Mouse (Mus musculus): ENCODE data around the gene Pbld1. TPM values are rescaled to one million over a fixed set of nuclear protein-coding genes. Genes with fewer than 3 reads are reported as not detected.

Pbld1 gene
- 4.8 and 5.1 TPM in 2 replicates for polyA plus RNA-seq (2014; fragmentation: Nextera tagmentation; extraction: Ambion mirVana)

DNA sequence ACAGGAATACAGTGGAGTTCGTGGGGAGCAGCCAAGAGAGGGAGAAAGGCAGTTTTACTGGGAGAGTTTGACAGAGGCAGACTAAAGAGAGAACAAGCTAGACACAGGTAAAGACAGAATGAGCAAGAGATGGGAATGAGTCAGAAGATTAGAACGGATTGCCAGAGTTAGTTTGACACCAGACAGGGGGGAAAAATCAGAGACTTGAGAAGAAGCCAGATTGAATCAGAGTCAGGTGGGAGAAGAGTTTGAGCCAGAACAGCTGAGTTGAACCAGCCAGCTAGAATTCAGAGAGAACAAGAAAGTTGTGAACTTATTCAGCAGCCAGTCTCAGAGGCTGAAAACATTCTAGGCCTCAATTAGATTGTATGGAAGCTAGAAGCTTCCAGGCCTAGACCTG, at the start of gene Pbld1:
Pbld1 (plus strand) TSS at position 301 of the 400 bp plus-strand sequence.
- Histone ChIP-seq H3K27ac (ENCODE audit: low read depth, low read length) (no peak within 1 kb of the TSS), H3K36me3 (ENCODE audit: control insufficient read depth, insufficient read depth, low read length) (no peaks in the 10 kb centered on the region), H3K9ac (ENCODE audit: low read depth, low read length) (no peak within 1 kb of the TSS), H3K4me3 (ENCODE audit: low read length) (no peak within 1 kb of the TSS), H3K4me1 (ENCODE audit: control insufficient read depth, insufficient read depth, low read length) (no peaks in the 10 kb centered on the region), H3K27me3 (ENCODE audit: control insufficient read depth, insufficient read depth, low read length) (no peaks in the 10 kb centered on the region), H3K4me2 (replicated peaks; ENCODE audit: low read depth, low read length) (no peak within 1 kb of the TSS), H3K9me3 (ENCODE audit: control insufficient read depth, low read length) (no peaks in the 10 kb centered on the region)
- ATAC-seq (ENCODE audit: low FRiP score, low TSS enrichment), result no peak
- WGBS, result 84% methylated on average over 2 of the region's 2 CpGs

DNA sequence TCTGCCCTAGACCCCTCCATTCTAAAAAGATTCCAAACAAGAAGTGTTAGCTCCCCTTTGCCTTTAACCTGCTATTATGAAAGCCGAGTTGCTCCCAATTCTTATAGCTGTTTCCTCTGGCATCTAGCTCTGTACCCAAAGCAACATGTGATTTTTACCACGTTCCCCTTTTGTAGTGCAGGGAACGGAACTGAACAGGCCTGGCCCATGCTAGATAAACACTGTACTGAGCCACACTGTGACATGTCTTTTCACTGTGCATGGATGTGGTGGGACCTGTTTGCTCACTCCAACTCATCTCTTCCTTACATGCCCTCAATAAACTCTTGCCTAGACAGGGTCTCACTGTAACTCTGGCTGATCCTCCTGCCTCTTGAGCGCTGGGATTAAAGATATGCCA, 49.7 kb upstream of the Pbld1 start:
- Histone ChIP-seq H3K27ac (ENCODE audit: low read depth, low read length) (no peak overlapping the region), H3K27me3 (ENCODE audit: control insufficient read depth, insufficient read depth, low read length) (no peaks in the 10 kb centered on the region), H3K36me3 (ENCODE audit: control insufficient read depth, insufficient read depth, low read length) (peaks cover 85% of the 10 kb centered on the region), H3K9me3 (ENCODE audit: control insufficient read depth, low read length) (no peaks in the 10 kb centered on the region), H3K4me1 (ENCODE audit: control insufficient read depth, insufficient read depth, low read length) (no peaks in the 10 kb centered on the region), H3K4me3 (ENCODE audit: low read length) (no peak overlapping the region), H3K9ac (ENCODE audit: low read depth, low read length) (no peak overlapping the region), H3K4me2 (replicated peaks; ENCODE audit: low read depth, low read length) (no peak overlapping the region)
- ATAC-seq (ENCODE audit: low FRiP score, low TSS enrichment), result no peak
- WGBS, result 89% methylated on average over 4 of the region's 4 CpGs

DNA sequence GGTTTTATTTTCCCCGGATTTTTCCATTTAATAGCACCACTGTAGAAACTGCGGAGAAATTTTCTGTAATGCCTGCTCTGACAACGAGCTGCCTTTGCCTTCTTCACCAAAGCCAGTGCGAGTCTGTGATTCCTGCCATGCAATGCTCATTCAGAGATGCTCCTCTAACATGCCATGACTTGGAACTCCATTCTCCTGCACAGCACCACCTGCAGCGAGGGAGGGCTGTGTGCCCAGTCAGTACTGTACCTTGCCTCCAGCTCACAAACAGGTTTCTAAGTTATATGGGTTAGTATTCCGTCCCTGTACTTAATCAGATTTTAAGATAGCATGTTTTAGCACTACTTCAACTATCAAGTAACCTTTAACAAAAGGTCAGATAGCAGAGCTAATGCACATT, 48.4 kb upstream of the Pbld1 start:
- Histone ChIP-seq H3K9me3 (ENCODE audit: control insufficient read depth, low read length) (no peaks in the 10 kb centered on the region), H3K9ac (ENCODE audit: low read depth, low read length) (no peak overlapping the region), H3K4me3 (ENCODE audit: low read length) (no peak overlapping the region), H3K36me3 (ENCODE audit: control insufficient read depth, insufficient read depth, low read length) (peaks cover 91% of the 10 kb centered on the region), H3K4me1 (ENCODE audit: control insufficient read depth, insufficient read depth, low read length) (no peaks in the 10 kb centered on the region), H3K27me3 (ENCODE audit: control insufficient read depth, insufficient read depth, low read length) (no peaks in the 10 kb centered on the region), H3K27ac (ENCODE audit: low read depth, low read length) (no peak overlapping the region), H3K4me2 (replicated peaks; ENCODE audit: low read depth, low read length) (no peak overlapping the region)
- ATAC-seq (ENCODE audit: low FRiP score, low TSS enrichment), result no peak
- WGBS, result 93% methylated on average over 6 of the region's 6 CpGs

DNA sequence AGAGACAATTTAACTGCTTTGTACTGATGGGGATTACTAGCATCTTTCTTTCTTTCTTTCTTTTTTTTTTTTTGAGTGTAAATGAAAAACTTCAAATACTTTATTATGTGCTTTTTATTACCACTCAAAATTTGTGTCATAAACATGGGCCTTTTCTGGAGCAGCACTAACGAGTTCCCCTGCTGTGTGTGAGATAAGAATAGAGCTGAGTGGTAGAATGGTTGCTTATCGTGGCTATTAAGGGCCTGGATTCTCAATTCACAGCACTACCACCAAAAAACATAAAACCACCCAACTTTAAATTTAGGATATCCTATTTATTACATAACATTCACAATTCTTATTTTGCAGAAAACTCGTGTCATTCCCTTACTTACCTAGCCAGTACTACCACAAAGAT, 46.5 kb upstream of the Pbld1 start:
- 77% methylated on average over 3 of the region's 3 CpGs for WGBS
- H3K9ac ChIP-seq (ENCODE audit: low read depth, low read length), result no peak overlapping the region
- H3K4me3 ChIP-seq (ENCODE audit: low read length), result no peak overlapping the region
- ATAC-seq (ENCODE audit: low FRiP score, low TSS enrichment), result no peak
- no peaks in the 10 kb centered on the region for H3K27me3 ChIP-seq (ENCODE audit: control insufficient read depth, insufficient read depth, low read length)
- no peak overlapping the region for H3K27ac ChIP-seq (ENCODE audit: low read depth, low read length)
- no peaks in the 10 kb centered on the region for H3K4me1 ChIP-seq (ENCODE audit: control insufficient read depth, insufficient read depth, low read length)
- H3K4me2 ChIP-seq (replicated peaks; ENCODE audit: low read depth, low read length), result no peak overlapping the region
- peaks cover 87% of the 10 kb centered on the region for H3K36me3 ChIP-seq (ENCODE audit: control insufficient read depth, insufficient read depth, low read length)
- no peaks in the 10 kb centered on the region for H3K9me3 ChIP-seq (ENCODE audit: control insufficient read depth, low read length)

DNA sequence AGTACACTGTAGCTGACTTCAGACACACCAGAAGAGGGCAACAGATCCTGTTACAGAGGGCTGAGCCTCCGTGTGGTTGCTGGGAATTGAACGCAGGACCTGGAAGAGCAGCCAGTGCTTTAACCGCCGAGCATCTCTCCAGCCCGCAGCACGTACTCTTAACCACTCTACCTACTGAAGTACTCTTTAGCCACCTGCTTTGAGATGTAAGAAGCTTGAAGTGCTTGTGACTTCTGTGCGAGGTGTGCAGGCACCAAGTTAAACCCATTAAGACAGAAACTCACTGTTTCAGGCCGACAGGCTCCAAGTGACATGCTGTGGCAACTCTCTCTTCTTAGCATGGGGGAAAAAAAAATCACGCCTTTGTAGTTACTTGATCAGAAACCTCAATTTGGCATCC, 45.8 kb upstream of the Pbld1 start:
- H3K4me1 ChIP-seq (ENCODE audit: control insufficient read depth, insufficient read depth, low read length), result no peaks in the 10 kb centered on the region
- no peak overlapping the region for H3K9ac ChIP-seq (ENCODE audit: low read depth, low read length)
- H3K4me3 ChIP-seq (ENCODE audit: low read length), result no peak overlapping the region
- H3K9me3 ChIP-seq (ENCODE audit: control insufficient read depth, low read length), result no peaks in the 10 kb centered on the region
- no peak overlapping the region for H3K27ac ChIP-seq (ENCODE audit: low read depth, low read length)
- H3K36me3 ChIP-seq (ENCODE audit: control insufficient read depth, insufficient read depth, low read length), result peaks cover 85% of the 10 kb centered on the region
- no peaks in the 10 kb centered on the region for H3K27me3 ChIP-seq (ENCODE audit: control insufficient read depth, insufficient read depth, low read length)
- no peak for ATAC-seq (ENCODE audit: low FRiP score, low TSS enrichment)
- 89% methylated on average over 9 of the region's 9 CpGs for WGBS
- H3K4me2 ChIP-seq (replicated peaks; ENCODE audit: low read depth, low read length), result no peak overlapping the region

DNA sequence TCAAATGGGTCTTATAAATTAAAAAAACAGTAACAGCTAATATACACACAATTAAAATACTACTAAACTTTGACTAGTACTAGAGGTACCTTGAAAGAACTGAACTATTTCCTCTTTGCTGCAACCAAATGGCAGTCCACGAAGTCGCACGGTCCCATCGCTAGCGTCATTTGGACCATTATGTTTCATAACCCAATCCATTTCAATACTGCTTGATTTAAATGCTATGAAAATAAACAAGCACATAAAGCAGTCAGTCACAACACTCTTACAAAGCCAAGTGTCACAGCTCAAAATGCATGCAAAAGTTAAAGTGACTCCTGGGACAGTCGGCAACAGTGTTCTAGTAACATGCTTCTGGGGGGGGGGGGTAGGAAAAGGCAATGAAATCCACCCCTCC, 40.7 kb upstream of the Pbld1 start:
- peaks cover 39% of the 10 kb centered on the region for H3K36me3 ChIP-seq (ENCODE audit: control insufficient read depth, insufficient read depth, low read length)
- peaks cover 13% of the 10 kb centered on the region for H3K4me1 ChIP-seq (ENCODE audit: control insufficient read depth, insufficient read depth, low read length)
- H3K27ac ChIP-seq (ENCODE audit: low read depth, low read length), result no peak overlapping the region
- H3K4me3 ChIP-seq (ENCODE audit: low read length), result no peak overlapping the region
- H3K4me2 ChIP-seq (replicated peaks; ENCODE audit: low read depth, low read length), result no peak overlapping the region
- no peaks in the 10 kb centered on the region for H3K9me3 ChIP-seq (ENCODE audit: control insufficient read depth, low read length)
- H3K27me3 ChIP-seq (ENCODE audit: control insufficient read depth, insufficient read depth, low read length), result no peaks in the 10 kb centered on the region
- ATAC-seq (ENCODE audit: low FRiP score, low TSS enrichment), result no peak
- 72% methylated on average over 6 of the region's 6 CpGs for WGBS
- H3K9ac ChIP-seq (ENCODE audit: low read depth, low read length), result no peak overlapping the region

DNA sequence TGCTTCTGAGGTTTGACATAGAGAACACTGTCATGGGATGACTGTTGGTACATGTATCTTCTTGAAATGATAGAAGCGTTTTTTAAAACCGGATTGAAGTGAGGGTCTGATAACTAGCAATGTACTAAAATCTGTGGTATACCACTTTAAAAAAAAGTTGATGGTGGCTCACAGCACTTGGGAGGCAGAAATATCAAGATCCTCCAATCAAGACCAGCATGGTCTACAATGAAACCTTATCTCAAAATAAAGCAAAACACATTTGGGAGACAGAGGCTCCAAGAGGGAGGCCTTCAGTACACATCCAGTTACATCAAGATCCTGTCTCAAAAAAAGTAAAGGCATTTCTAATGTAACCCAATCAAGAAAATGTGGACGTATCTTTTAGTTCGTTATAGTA, 38.3 kb upstream of the Pbld1 start:
- H3K4me3 ChIP-seq (ENCODE audit: low read length), result peak overlapping the region; percentile 98
- H3K9me3 ChIP-seq (ENCODE audit: control insufficient read depth, low read length), result no peaks in the 10 kb centered on the region
- peak overlapping the region; percentile 99; the same call in 1 of the 2 replicates for H3K9ac ChIP-seq (ENCODE audit: low read depth, low read length)
- peaks cover 24% of the 10 kb centered on the region for H3K4me1 ChIP-seq (ENCODE audit: control insufficient read depth, insufficient read depth, low read length)
- H3K27me3 ChIP-seq (ENCODE audit: control insufficient read depth, insufficient read depth, low read length), result no peaks in the 10 kb centered on the region
- 46% methylated on average over 4 of the region's 4 CpGs for WGBS
- no peak for ATAC-seq (ENCODE audit: low FRiP score, low TSS enrichment)
- peak overlapping the region; percentile 64 for H3K4me2 ChIP-seq (replicated peaks; ENCODE audit: low read depth, low read length)
- H3K27ac ChIP-seq (ENCODE audit: low read depth, low read length), result no peak overlapping the region
- peaks cover 15% of the 10 kb centered on the region for H3K36me3 ChIP-seq (ENCODE audit: control insufficient read depth, insufficient read depth, low read length)

DNA sequence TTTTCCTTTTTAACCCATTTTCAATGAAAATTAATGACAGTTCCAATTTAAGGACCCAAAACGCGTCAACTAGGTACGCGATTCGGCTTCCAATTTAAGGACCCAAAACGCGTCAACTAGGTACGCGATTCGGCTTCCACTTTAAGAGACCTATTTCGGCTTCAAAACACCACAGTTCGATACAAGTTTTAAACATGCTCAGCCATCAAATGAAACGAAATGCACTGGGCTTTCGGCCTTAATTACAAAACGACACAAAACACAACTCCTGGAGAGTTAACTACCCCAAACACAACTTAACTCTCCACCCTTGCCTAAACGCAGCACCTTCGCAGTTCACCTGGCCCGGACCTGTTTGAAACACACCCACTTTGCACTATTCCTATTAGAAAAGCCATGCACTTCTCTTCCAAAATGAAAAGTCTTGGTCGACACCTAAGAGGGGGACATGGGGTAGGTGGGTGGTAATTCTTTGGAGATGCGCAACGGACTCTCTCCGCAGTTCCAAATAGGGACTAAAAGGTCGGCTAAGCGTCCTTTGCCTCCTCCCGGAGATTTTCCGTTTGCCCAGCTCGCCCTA, 37.3 kb upstream of the Pbld1 start:
- H3K36me3 ChIP-seq (ENCODE audit: control insufficient read depth, insufficient read depth, low read length), result peaks cover 7% of the 10 kb centered on the region; the same call in 1 of the 2 replicates
- H3K4me3 ChIP-seq (ENCODE audit: low read length), result peak overlapping the region; percentile 98
- H3K9ac ChIP-seq (ENCODE audit: low read depth, low read length), result peak overlapping the region; percentile 99
- H3K27ac ChIP-seq (ENCODE audit: low read depth, low read length), result peak overlapping the region; percentile 100
- H3K4me1 ChIP-seq (ENCODE audit: control insufficient read depth, insufficient read depth, low read length), result peaks cover 24% of the 10 kb centered on the region
- peak overlapping the region; percentile 64 for H3K4me2 ChIP-seq (replicated peaks; ENCODE audit: low read depth, low read length)
- no peak for ATAC-seq (ENCODE audit: low FRiP score, low TSS enrichment)
- under 1% methylated on average over 27 of the region's 27 CpGs for WGBS
- no peaks in the 10 kb centered on the region for H3K27me3 ChIP-seq (ENCODE audit: control insufficient read depth, insufficient read depth, low read length)
- no peaks in the 10 kb centered on the region for H3K9me3 ChIP-seq (ENCODE audit: control insufficient read depth, low read length)

DNA sequence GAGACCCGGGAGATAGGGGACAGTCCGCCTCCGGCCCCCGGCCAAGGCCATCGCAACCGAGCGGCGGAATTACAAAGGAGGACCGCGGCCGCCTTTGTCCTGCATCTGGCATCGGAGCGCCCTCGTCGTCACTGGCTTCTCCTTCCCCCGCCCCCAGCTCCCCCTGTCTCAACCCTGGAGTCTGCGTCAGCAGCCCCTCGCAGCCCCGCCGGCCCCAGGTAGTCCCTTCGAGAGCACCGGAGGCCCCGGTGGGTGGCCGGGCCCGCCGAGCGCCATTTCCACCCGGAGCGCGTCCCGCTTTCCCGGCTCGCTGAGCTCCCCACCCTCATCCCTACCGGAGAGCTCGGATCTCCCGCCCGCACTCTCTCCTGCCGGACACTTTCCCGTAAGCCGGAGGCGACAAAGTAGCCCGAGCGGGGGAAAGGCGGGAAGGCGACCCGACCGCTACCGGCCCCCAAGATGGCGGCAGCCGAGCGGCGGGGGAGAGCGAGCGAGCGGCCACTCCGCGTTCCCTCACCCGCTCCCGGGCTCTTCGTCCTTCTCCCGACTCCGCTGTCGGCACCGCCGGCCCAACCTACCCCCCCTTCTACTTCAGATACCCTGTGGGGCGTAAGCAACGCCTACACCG, 36.7 kb upstream of the Pbld1 start:
- peaks cover 2% of the 10 kb centered on the region; the same call in 1 of the 2 replicates for H3K36me3 ChIP-seq (ENCODE audit: control insufficient read depth, insufficient read depth, low read length)
- peak overlapping the region; percentile 64; the same call in 1 of the 2 replicates for H3K4me2 ChIP-seq (replicated peaks; ENCODE audit: low read depth, low read length)
- H3K4me3 ChIP-seq (ENCODE audit: low read length), result peak overlapping the region; percentile 98
- ATAC-seq (ENCODE audit: low FRiP score, low TSS enrichment), result peak; percentile 33
- H3K4me1 ChIP-seq (ENCODE audit: control insufficient read depth, insufficient read depth, low read length), result peaks cover 24% of the 10 kb centered on the region
- peak overlapping the region; percentile 99 for H3K9ac ChIP-seq (ENCODE audit: low read depth, low read length)
- no peaks in the 10 kb centered on the region for H3K9me3 ChIP-seq (ENCODE audit: control insufficient read depth, low read length)
- peak overlapping the region; percentile 100 for H3K27ac ChIP-seq (ENCODE audit: low read depth, low read length)
- H3K27me3 ChIP-seq (ENCODE audit: control insufficient read depth, insufficient read depth, low read length), result no peaks in the 10 kb centered on the region
- WGBS, result under 1% methylated on average over 56 of the region's 68 CpGs
